Mouse (Mus musculus) cerebellum, adult 2 months (tissue): ENCODE data around the gene Terb2. TPM values are rescaled to one million over a fixed set of nuclear protein-coding genes. Genes with fewer than 3 reads are reported as not detected.

Experiments
- DNase-seq, 2 experiments: peaks; one replicate each; pipeline ENCODE4 v3.0.0; 2021
- H3K27ac ChIP-seq: fragments of 200-500 bp; 2 replicates; pipeline ENCODE4 v1.5.1; 2012; ENCODE audit warnings: low read length, control low read depth, inconsistent platforms; ENCODE audit not compliant: insufficient read depth
- H3K27me3 ChIP-seq: fragments of 200-500 bp; 2 replicates; pipeline ENCODE4 v1.6.1; 2012; ENCODE audit warnings: inconsistent platforms, mild to moderate bottlenecking, low read length, moderate library complexity; ENCODE audit not compliant: control insufficient read depth, insufficient read depth
- H3K4me1 ChIP-seq: fragments of 200-500 bp; 2 replicates; pipeline ENCODE4 v1.6.1; 2011; ENCODE audit warnings: low read length; ENCODE audit not compliant: control insufficient read depth, insufficient read depth
- H3K4me3 ChIP-seq: fragments of 200-500 bp; replicated peaks from 2 replicates; pipeline ENCODE3; 2011; ENCODE audit warnings: mild to moderate bottlenecking, low read depth, low read length, control low read depth; ENCODE audit not compliant: insufficient read depth
- CTCF ChIP-seq: fragments of 200-500 bp; IDR thresholded peaks from 2 replicates; pipeline ENCODE4 v1.5.1; 2011; ENCODE audit warnings: low read depth, mild to moderate bottlenecking, control low read depth, low read length, moderate library complexity, borderline replicate concordance; ENCODE audit not compliant: insufficient read depth
- POLR2A ChIP-seq: fragments of 200-500 bp; IDR thresholded peaks from 2 replicates; pipeline ENCODE4 v1.6.1; 2011; ENCODE audit warnings: low read length, control low read depth, borderline replicate concordance; ENCODE audit not compliant: insufficient read depth
- WGBS: fragments of 180-500 bp; shearing (Covaris S2); methylation state at CpG from one replicate; pipeline ENCODE4 v1.1.7; 2018; 5-methylcytosine and 5-hydroxymethylcytosine counted together
- polyA plus RNA-seq: library from polyadenylated mRNA; depleted of rRNA; stranded (reverse); fragments of >200 nt; gene quantifications from 2 replicates; pipeline ENCODE4 v1.2.3, GENCODE M21; 2012

The Terb2 gene
- polyA plus RNA-seq, 1 experiment: not detected

DNA sequence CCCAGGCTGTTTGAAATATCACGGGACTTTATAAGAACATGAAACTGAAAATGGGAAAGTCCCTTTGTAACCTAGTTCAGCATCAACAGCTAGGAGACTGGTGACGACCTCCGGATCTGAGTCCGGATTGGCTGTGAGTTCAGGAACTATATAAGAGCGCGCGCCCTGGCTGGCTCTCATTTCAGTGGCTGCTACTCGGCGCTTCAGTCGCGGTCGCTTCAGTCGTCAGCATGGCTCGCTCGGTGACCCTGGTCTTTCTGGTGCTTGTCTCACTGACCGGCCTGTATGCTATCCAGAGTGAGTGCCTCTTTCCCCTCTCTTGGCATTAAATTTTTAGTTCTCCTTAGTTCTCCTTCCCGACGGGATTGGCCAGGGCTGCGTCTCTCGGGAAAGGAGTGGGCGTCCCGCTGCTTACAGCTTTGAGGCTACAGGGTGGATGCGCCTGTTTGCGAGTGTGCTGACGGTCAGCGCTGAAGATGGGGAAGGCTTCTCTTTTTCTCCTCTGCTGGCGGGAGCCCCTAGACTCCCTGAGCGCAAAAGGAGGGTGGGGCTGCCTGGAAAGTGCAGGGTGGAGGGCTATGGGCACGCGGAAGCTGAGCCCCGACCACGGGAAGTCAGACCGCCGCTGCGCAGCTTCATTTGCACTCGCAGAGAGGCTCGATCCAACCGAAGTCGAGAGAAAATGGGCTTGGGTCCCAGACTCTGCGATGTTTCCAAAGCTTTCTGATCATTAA lies 38.4 kb upstream of the Terb2 start, which contains the start of gene B2m:
Gene B2m, plus strand, starts transcription at position 179 of the 734 bp plus-strand sequence.
- H3K27me3 ChIP-seq: no peaks in the 10 kb centered on the region
- peak; percentile 80; the same call in 1 of the 2 replicates for TF ChIP-seq POLR2A
- TF ChIP-seq CTCF: no peak
- DNase-seq: peak; percentile 85 to 87
- H3K4me3 ChIP-seq: peak within 1 kb of the TSS; percentile 71
- no peaks in the 10 kb centered on the region for H3K4me1 ChIP-seq
- H3K27ac ChIP-seq: no peak within 1 kb of the TSS
- under 1% methylated on average over 40 of the region's 40 CpGs for WGBS

DNA sequence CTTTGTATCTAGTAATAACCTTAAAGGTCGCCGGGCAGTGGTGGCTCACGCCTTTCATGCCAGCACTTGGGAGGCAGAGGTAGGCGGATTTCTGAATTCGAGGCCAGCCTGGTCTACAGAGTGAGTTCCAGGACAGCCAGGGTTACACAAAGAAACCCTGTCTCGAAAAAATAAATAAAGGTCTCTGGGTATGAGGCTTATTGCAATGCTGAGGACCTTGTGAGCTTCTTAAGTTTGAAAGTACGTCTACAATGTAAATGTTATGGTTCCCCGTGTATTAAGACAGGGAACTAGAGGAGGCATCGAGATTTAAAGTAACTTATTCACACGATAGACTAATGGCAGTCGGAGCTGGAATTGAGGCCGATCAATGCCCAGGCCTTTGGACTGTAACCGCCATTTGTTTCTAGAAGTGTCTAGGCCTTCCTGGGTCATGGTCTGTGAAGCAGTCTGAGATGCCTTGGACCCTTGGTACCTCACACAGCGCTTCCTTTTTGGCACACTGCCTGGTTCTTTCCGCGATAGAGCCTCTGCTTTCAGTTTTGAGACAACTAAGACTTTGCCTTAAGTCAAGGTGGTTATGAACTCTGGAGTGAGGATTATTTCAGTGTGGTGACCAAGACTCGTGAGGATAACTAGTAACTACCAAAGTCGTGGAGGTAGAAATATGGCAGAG lies 37.7 kb upstream of the Terb2 start:
- Histone ChIP-seq H3K27me3 (no peaks in the 10 kb centered on the region), H3K4me3 (peak overlapping the region; percentile 71), H3K4me1 (no peaks in the 10 kb centered on the region), H3K27ac (no peak overlapping the region)
- TF ChIP-seq CTCF: no peak
- TF ChIP-seq POLR2A: no peak
- 42% methylated on average over 18 of the region's 18 CpGs for WGBS
- peak; percentile 10 to 17 for DNase-seq

DNA sequence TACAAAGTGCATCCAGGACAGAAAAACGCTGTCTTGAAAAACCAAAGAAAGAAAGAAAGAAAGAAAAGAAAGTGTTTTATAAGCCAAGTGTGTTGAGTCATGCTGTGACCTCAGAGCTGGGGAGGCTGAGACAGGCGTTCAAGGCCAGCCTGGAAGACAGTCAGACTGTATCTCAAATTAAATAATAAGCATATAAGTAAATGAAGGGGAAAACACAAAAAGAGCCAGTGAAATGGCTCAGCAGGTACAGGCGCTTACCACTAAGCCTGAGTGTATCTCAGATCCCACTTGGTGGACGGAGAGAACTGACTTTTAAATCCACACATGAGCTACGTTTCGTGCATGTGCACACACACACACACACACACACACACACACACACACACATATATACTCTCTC lies 36.8 kb upstream of the Terb2 start:
- H3K27ac ChIP-seq: no peak overlapping the region
- no peak overlapping the region for H3K4me3 ChIP-seq
- H3K4me1 ChIP-seq: no peaks in the 10 kb centered on the region
- DNase-seq: no peak
- H3K27me3 ChIP-seq: no peaks in the 10 kb centered on the region
- TF ChIP-seq CTCF: no peak
- no peak for TF ChIP-seq POLR2A
- 93% methylated on average over 6 of the region's 6 CpGs for WGBS

DNA sequence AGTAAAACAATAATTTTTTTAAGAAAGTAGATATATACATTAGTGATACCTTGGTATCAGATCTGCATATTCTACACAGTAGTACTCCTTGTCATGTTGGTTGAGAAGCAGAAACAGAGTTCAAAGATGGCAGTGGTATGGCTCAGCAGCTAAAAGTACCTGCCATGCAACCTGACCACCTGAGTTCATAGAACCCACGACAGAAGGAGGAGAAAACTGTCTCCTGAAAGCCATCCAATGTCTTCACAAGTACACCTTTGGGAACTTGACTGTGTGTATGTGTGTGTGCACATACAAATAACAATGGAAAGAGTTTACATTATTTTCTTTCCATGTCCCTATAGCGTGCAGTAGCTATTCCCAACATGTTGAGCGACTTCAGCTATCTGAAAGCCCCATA lies 36.4 kb upstream of the Terb2 start:
- 92% methylated on average over 3 of the region's 3 CpGs for WGBS
- no peak overlapping the region for H3K27ac ChIP-seq

DNA sequence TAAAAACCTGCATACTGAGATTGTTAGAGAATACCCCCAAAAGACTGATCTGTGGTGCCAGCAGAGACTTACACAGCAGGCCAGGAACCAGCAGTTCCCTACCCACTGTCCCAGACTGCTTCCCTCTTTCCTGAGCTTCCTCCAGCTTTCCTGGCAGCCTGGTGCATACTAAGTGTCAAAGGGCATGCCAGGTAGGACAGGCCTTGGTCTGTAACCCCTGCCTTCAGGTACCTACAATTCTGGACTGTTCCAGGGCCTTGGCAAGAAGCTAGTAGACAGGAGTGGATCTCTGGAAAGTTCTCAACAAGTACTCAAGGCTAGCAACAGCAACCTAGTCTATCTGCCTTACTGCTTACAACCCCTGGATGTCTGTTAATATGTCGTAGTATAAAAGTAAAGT lies 34.9 kb upstream of the Terb2 start:
- Histone ChIP-seq H3K27me3 (no peaks in the 10 kb centered on the region), H3K27ac (no peak overlapping the region), H3K4me3 (no peak overlapping the region), H3K4me1 (no peaks in the 10 kb centered on the region)
- TF ChIP-seq POLR2A: no peak
- TF ChIP-seq CTCF: no peak
- no peak for DNase-seq
- WGBS: 91% methylated on average over 1 of the region's 1 CpGs

More for the DNA sequence above, 36.4 kb upstream of the Terb2 start:
- Histone ChIP-seq H3K4me3 (no peak overlapping the region), H3K27me3 (no peaks in the 10 kb centered on the region), H3K4me1 (no peaks in the 10 kb centered on the region)
- no peak for TF ChIP-seq CTCF
- no peak for TF ChIP-seq POLR2A
- DNase-seq: no peak

DNA sequence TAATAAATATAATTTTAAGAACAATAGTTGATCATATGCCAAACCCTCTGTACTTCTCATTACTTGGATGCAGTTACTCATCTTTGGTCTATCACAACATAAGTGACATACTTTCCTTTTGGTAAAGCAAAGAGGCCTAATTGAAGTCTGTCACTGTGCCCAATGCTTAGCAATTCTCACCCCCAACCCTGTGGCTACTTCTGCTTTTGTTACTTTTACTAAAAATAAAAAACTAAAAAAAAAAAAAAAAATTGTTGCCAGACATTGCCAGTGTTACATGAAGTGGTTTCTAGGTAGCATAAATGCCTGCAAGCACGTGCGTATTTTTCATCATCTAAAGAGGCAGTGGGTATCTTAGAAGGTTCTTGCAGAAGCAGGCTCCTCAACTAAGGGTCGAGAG lies 33.2 kb upstream of the Terb2 start:
- Histone ChIP-seq H3K27ac (no peak overlapping the region), H3K4me3 (no peak overlapping the region), H3K27me3 (no peaks in the 10 kb centered on the region), H3K4me1 (no peaks in the 10 kb centered on the region)
- TF ChIP-seq POLR2A (no peak), CTCF (no peak)
- no peak for DNase-seq
- WGBS: 86% methylated on average over 3 of the region's 3 CpGs

DNA sequence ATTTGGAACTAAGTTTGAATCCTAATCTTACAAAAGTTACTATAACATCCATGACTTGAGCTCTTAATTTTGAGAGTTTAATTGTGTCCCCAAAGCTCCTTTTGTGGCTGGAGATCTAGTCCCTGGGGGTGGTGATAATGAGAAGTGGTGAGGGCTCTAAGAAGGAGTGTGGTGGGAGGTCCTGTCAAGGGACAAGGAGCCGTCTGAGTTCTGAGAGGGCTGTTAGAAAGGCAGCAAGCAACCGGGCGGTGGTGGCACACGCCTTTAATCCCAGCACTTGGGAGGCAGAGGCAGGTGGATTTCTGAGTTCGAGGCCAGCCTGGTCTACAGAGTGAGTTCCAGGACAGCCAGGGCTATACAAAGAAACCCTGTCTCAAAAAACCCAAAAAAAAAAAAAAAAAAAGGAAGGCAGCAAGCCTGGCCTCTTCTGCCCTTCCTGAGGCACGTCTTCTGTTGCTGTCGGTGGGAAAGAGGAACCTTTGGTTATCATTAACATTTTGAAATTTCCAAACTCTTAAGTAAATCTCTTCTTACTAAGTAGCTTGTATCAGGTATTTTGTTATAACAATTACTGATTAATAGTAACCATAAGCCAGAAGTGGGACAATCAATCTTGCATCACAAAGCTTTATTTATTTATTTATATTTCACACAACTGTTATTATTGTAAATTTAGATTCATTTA lies 32.2 kb upstream of the Terb2 start:
- TF ChIP-seq CTCF (no peak), POLR2A (no peak)
- no peak overlapping the region for H3K4me3 ChIP-seq
- no peaks in the 10 kb centered on the region for H3K27me3 ChIP-seq
- DNase-seq: no peak
- no peaks in the 10 kb centered on the region for H3K4me1 ChIP-seq
- WGBS: 88% methylated on average over 7 of the region's 7 CpGs
- no peak overlapping the region for H3K27ac ChIP-seq
